Mouse (Mus musculus) midbrain, postnatal 0 days (tissue): ENCODE measurements around the gene Cdc26. TPM values are rescaled to one million over a fixed set of nuclear protein-coding genes. Genes with fewer than 3 reads are reported as not detected.

Source experiments
- ATAC-seq: fragments of 200-750 bp; cut with Nextera tagmentation; 2 replicates; pipeline ENCODE4 v1.8.0; 2017; ENCODE audit warnings: moderate number of reproducible peaks, mild to moderate bottlenecking, moderate TSS enrichment, moderate library complexity; ENCODE audit not compliant: low FRiP score
- DNase-seq: peaks from one replicate; pipeline ENCODE4 v3.0.0-alpha.2; 2015; ENCODE audit warnings: low spot score
- H3K27ac ChIP-seq: fragments of 300-500 bp; sonication (generic); 2 replicates; pipeline ENCODE4 v1.5.1; 2014; ENCODE audit warnings: low read depth, mild to moderate bottlenecking, low read length, mixed read lengths
- H3K27me3 ChIP-seq: fragments of 300-500 bp; sonication (generic); 2 replicates; pipeline ENCODE4 v1.6.1; 2014; ENCODE audit warnings: low read length, control low read depth, mixed read lengths; ENCODE audit not compliant: insufficient read depth
- H3K36me3 ChIP-seq: fragments of 300-500 bp; sonication (generic); 2 replicates; pipeline ENCODE4 v1.6.1; 2014; ENCODE audit warnings: low read length, control low read depth, mixed read lengths; ENCODE audit not compliant: insufficient read depth
- H3K4me1 ChIP-seq: fragments of 300-500 bp; sonication (generic); 2 replicates; pipeline ENCODE4 v1.6.1; 2014; ENCODE audit warnings: mild to moderate bottlenecking, control low read depth, antibody characterized with exemption, low read length, mixed read lengths; ENCODE audit not compliant: insufficient read depth
- H3K4me2 ChIP-seq: fragments of 300-500 bp; sonication (generic); 2 replicates; pipeline ENCODE4 v1.6.1; 2014; ENCODE audit warnings: low read depth, mild to moderate bottlenecking, low read length, mixed read lengths; ENCODE audit not compliant: poor library complexity, severe bottlenecking
- H3K4me3 ChIP-seq: fragments of 300-500 bp; sonication (generic); 2 replicates; pipeline ENCODE4 v1.5.1; 2014; ENCODE audit warnings: low read depth, mild to moderate bottlenecking, low read length, moderate library complexity
- H3K9ac ChIP-seq: fragments of 300-500 bp; sonication (generic); replicated peaks from 2 replicates; pipeline ENCODE4 v1.6.1; 2014; ENCODE audit warnings: mild to moderate bottlenecking, low read length, moderate library complexity, mixed read lengths; ENCODE audit not compliant: poor library complexity, severe bottlenecking
- H3K9me3 ChIP-seq: fragments of 300-500 bp; sonication (generic); 2 replicates; pipeline ENCODE4 v1.6.1; 2016; ENCODE audit warnings: low read length, control low read depth
- CTCF ChIP-seq: IDR thresholded peaks from 2 replicates; pipeline ENCODE4 v1.5.1; 2016; ENCODE audit warnings: antibody characterized with exemption, mild to moderate bottlenecking
- WGBS: fragments of 180-500 bp; shearing (Covaris S2); extraction: QIAGEN DNeasy Blood & Tissue Kit; methylation state at CpG from one replicate; pipeline ENCODE4 v1.1.7; 2014; 5-methylcytosine and 5-hydroxymethylcytosine counted together
- polyA plus RNA-seq: library from polyadenylated mRNA; unstranded; fragments of >200 nt; fragmentation: Nextera tagmentation; extraction: Ambion mirVana; gene quantifications from 2 replicates; pipeline ENCODE4 v1.2.1, GENCODE M21; 2015
- total RNA-seq: library from RNA; depleted of rRNA; stranded (reverse); fragments of >200 nt; gene quantifications from 2 replicates; pipeline ENCODE4 v1.2.3, GENCODE M21; 2014; rRNA removed

Gene Cdc26
- total RNA-seq: 41.2 and 62.1 TPM in 2 replicates
- 73.1 and 73.4 TPM in 2 replicates for polyA plus RNA-seq

GRCm38 (mm10) chr4:62408601-62409282 is at the start of gene Cdc26, which contains the start of gene Prpf4:
Gene Cdc26, minus strand, starts transcription at chr4:62408642.
Gene Prpf4, plus strand, starts transcription at chr4:62408797.
- Histone ChIP-seq H3K4me3 (peak within 1 kb of the TSS; percentile 87), H3K9ac (peak within 1 kb of the TSS; percentile 77), H3K4me2 (peak within 1 kb of the TSS; percentile 55), H3K4me1 (peaks cover 10% of the 10 kb centered on the region), H3K36me3 (peaks cover 14% of the 10 kb centered on the region), H3K27ac (peak within 1 kb of the TSS; percentile 74), H3K27me3 (no peaks in the 10 kb centered on the region), H3K9me3 (no peaks in the 10 kb centered on the region)
- DNase-seq (peak; percentile 100), ATAC-seq (peak; percentile 99)
- under 1% methylated on average over 39 of the region's 39 CpGs for WGBS
- no peak for TF ChIP-seq CTCF

- no peak overlapping the region for H3K4me3 ChIP-seq
- peaks cover 24% of the 10 kb centered on the region for H3K36me3 ChIP-seq
- TF ChIP-seq CTCF: peak; percentile 67
- no peak overlapping the region for H3K4me2 ChIP-seq
- no peaks in the 10 kb centered on the region for H3K9me3 ChIP-seq
- peak; percentile 27 for DNase-seq
- H3K9ac ChIP-seq: no peak overlapping the region
- ATAC-seq: peak; percentile 55; the same call in 1 of the 2 replicates
- no peaks in the 10 kb centered on the region for H3K4me1 ChIP-seq
- H3K27ac ChIP-seq: no peak overlapping the region
- WGBS: 66% methylated on average over 5 of the region's 5 CpGs
- no peaks in the 10 kb centered on the region for H3K27me3 ChIP-seq
Measured at GRCm38 (mm10) chr4:62454995-62455394, 46.6 kb upstream of the Cdc26 start.

- Histone ChIP-seq H3K36me3 (no peaks in the 10 kb centered on the region), H3K9ac (no peak overlapping the region), H3K27ac (no peak overlapping the region), H3K4me3 (no peak overlapping the region), H3K9me3 (no peaks in the 10 kb centered on the region), H3K4me2 (no peak overlapping the region), H3K27me3 (no peaks in the 10 kb centered on the region), H3K4me1 (no peaks in the 10 kb centered on the region)
- 86% methylated on average over 4 of the region's 4 CpGs for WGBS
- DNase-seq (no peak), ATAC-seq (no peak)
- no peak for TF ChIP-seq CTCF
Measured at GRCm38 (mm10) chr4:62440986-62441385, 32.5 kb upstream of the Cdc26 start.

GRCm38 (mm10) chr4:62440544-62440943 is 32.1 kb upstream of the Cdc26 start:
- H3K9me3 ChIP-seq: no peaks in the 10 kb centered on the region
- ATAC-seq (no peak), DNase-seq (no peak)
- H3K4me1 ChIP-seq: no peaks in the 10 kb centered on the region
- H3K27me3 ChIP-seq: no peaks in the 10 kb centered on the region
- H3K9ac ChIP-seq: no peak overlapping the region
- no peaks in the 10 kb centered on the region for H3K36me3 ChIP-seq
- no peak for TF ChIP-seq CTCF
- no peak overlapping the region for H3K4me2 ChIP-seq
- H3K4me3 ChIP-seq: no peak overlapping the region
- H3K27ac ChIP-seq: no peak overlapping the region
- 68% methylated on average over 4 of the region's 4 CpGs for WGBS

GRCm38 (mm10) chr4:62439793-62440192 is 31.4 kb upstream of the Cdc26 start:
- Histone ChIP-seq H3K27ac (no peak overlapping the region), H3K9ac (no peak overlapping the region), H3K9me3 (no peaks in the 10 kb centered on the region), H3K4me2 (no peak overlapping the region), H3K27me3 (no peaks in the 10 kb centered on the region), H3K4me1 (no peaks in the 10 kb centered on the region), H3K4me3 (no peak overlapping the region), H3K36me3 (no peaks in the 10 kb centered on the region)
- ATAC-seq (no peak), DNase-seq (no peak)
- 67% methylated on average over 4 of the region's 4 CpGs for WGBS
- TF ChIP-seq CTCF: no peak

GRCm38 (mm10) chr4:62437871-62438270 is 29.4 kb upstream of the Cdc26 start:
- no peaks in the 10 kb centered on the region for H3K9me3 ChIP-seq
- no peak for TF ChIP-seq CTCF
- no peaks in the 10 kb centered on the region for H3K4me1 ChIP-seq
- DNase-seq (no peak), ATAC-seq (no peak)
- no peak overlapping the region for H3K9ac ChIP-seq
- H3K4me2 ChIP-seq: no peak overlapping the region
- H3K27me3 ChIP-seq: no peaks in the 10 kb centered on the region
- 87% methylated on average over 7 of the region's 7 CpGs for WGBS
- no peak overlapping the region for H3K27ac ChIP-seq
- H3K4me3 ChIP-seq: no peak overlapping the region
- H3K36me3 ChIP-seq: no peaks in the 10 kb centered on the region
